Mouse (Mus musculus) cerebellum, postnatal 4 days (tissue): ENCODE data around the gene Gulp1.

Experiments used
- DNase-seq, 2 experiments: peaks; one replicate each; pipeline ENCODE4 v3.0.0; 2022; ENCODE audit warnings: low spot score in 2 of 2, mixed read lengths in 1 of 2

Gene Gulp1

GRCm38 (mm10) chr1:44720785-44721410 is 169.6 kb downstream of the Gulp1 start:
- no peak for DNase-seq

- DNase-seq, result peak in 1 of 2 experiments; percentile 2
These were observed 189.9 kb downstream of the Gulp1 start for GRCm38 (mm10) chr1:44741256-44741655.

GRCm38 (mm10) chr1:44745711-44746110 is 194.4 kb downstream of the Gulp1 start:
- peak; percentile 25 to 49 for DNase-seq

GRCm38 (mm10) chr1:44750731-44751730 is 199.7 kb downstream of the Gulp1 start:
- no peak for DNase-seq

- no peak for DNase-seq
These were observed 226.9 kb downstream of the Gulp1 start for GRCm38 (mm10) chr1:44778251-44778650.

- DNase-seq, result no peak
These were observed 252.5 kb downstream of the Gulp1 start for GRCm38 (mm10) chr1:44803594-44804372.

- no peak for DNase-seq
These were observed 255.1 kb downstream of the Gulp1 start for GRCm38 (mm10) chr1:44806368-44806767.

GRCm38 (mm10) chr1:44810336-44810735 is 259.0 kb downstream of the Gulp1 start:
- DNase-seq, result no peak

GRCm38 (mm10) chr1:44833934-44834333 is 282.6 kb downstream of the Gulp1 start:
- DNase-seq, result no peak
